Mouse (Mus musculus): ENCODE measurements around the gene Eps8. TPM values are rescaled to one million over a fixed set of nuclear protein-coding genes. Genes with fewer than 3 reads are reported as not detected.

Gene Eps8
- polyA plus RNA-seq, 1 experiment from 2014 or later: 6.8 TPM

DNA sequence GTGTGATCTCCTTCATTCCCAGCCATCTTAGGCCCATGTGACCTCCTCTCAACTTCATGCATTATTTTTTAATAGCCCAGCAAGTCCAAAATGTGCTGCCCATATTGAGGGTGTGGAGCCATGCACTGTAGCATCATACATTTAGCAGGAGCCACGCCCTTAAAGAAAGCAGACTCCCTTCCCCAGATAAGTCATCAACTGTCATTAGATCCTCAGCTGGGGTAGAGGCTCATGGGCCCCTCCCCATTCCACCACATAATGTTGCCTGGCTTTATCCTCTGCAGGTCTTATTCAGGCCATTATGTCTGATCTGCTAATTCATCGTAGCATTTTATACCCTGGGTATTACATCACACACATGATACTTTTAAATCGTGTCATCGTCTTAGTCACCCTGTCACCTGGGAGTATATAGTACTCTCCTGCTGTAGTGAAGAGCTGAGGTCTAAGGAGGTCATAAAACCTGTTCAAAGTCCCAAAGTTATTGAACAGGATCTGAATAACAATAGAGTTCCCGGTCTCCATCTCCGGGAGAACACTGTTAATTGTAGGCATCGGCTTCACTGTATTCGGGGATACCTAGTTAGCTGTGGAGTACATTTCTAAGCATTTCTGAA lies 57.1 kb downstream of the Eps8 start:
- Histone ChIP-seq H3K9me3 (peaks cover 4% of the 10 kb centered on the region; the same call in 1 of the 2 replicates), H3K4me1 (peaks cover 5% of the 10 kb centered on the region), H3K4me3 (no peak overlapping the region), H3K36me3 (replicated peaks) (no peaks in the 10 kb centered on the region), H3K27me3 (ENCODE audit: poor library complexity, severe bottlenecking) (no peaks in the 10 kb centered on the region), H3K27ac (no peak overlapping the region)
- DNase-seq (ENCODE audit: extremely low spot score, low spot score): no peak
- 93% methylated on average over 8 of the region's 8 CpGs for WGBS

DNA sequence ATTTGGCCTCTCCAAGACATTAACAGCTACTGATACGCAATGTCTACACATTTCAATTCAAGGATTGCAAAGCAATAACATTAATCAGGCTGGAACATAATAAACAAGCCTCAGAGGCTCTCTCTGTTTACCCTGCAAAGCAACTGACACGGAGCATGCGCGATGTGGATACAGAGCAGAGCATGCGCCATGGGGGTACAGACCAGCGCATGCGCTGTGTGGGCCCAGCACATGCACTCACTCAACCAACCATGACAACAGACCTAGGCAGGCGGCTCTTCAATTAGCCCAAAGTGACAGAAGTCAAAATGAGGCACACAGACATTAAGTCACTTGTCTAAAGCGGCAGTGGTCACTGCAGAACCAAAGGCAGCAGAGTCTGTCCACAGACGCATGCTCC lies 62.1 kb downstream of the Eps8 start:
- peaks cover 4% of the 10 kb centered on the region; the same call in 1 of the 2 replicates for H3K9me3 ChIP-seq
- no peaks in the 10 kb centered on the region for H3K36me3 ChIP-seq (replicated peaks)
- H3K4me3 ChIP-seq: no peak overlapping the region
- 93% methylated on average over 10 of the region's 10 CpGs for WGBS
- DNase-seq (ENCODE audit: extremely low spot score, low spot score): no peak
- H3K4me1 ChIP-seq: no peaks in the 10 kb centered on the region
- H3K27ac ChIP-seq: no peak overlapping the region
- H3K27me3 ChIP-seq (ENCODE audit: poor library complexity, severe bottlenecking): no peaks in the 10 kb centered on the region

- Histone ChIP-seq H3K4me1 (no peaks in the 10 kb centered on the region), H3K27me3 (ENCODE audit: poor library complexity, severe bottlenecking) (no peaks in the 10 kb centered on the region), H3K9me3 (no peaks in the 10 kb centered on the region), H3K36me3 (replicated peaks) (no peaks in the 10 kb centered on the region), H3K27ac (no peak overlapping the region), H3K4me3 (no peak overlapping the region)
- DNase-seq (ENCODE audit: extremely low spot score, low spot score): no peak
- WGBS: 83% methylated on average over 3 of the region's 3 CpGs
These were observed 65.4 kb downstream of the Eps8 start for GRCm38 (mm10) chr6:137589245-137589618.

GRCm38 (mm10) chr6:137588481-137589244 lies 66.0 kb downstream of the Eps8 start:
- DNase-seq (ENCODE audit: extremely low spot score, low spot score): no peak
- H3K4me1 ChIP-seq: no peaks in the 10 kb centered on the region
- no peak overlapping the region for H3K4me3 ChIP-seq
- H3K27me3 ChIP-seq (ENCODE audit: poor library complexity, severe bottlenecking): no peaks in the 10 kb centered on the region
- H3K9me3 ChIP-seq: no peaks in the 10 kb centered on the region
- 91% methylated on average over 10 of the region's 10 CpGs for WGBS
- no peaks in the 10 kb centered on the region for H3K36me3 ChIP-seq (replicated peaks)
- H3K27ac ChIP-seq: no peak overlapping the region

GRCm38 (mm10) chr6:137587866-137588265 lies 66.8 kb downstream of the Eps8 start:
- 88% methylated on average over 6 of the region's 6 CpGs for WGBS
- H3K4me3 ChIP-seq: no peak overlapping the region
- H3K36me3 ChIP-seq (replicated peaks): no peaks in the 10 kb centered on the region
- no peaks in the 10 kb centered on the region for H3K27me3 ChIP-seq (ENCODE audit: poor library complexity, severe bottlenecking)
- no peaks in the 10 kb centered on the region for H3K9me3 ChIP-seq
- DNase-seq (ENCODE audit: extremely low spot score, low spot score): no peak
- no peaks in the 10 kb centered on the region for H3K4me1 ChIP-seq
- no peak overlapping the region for H3K27ac ChIP-seq

DNA sequence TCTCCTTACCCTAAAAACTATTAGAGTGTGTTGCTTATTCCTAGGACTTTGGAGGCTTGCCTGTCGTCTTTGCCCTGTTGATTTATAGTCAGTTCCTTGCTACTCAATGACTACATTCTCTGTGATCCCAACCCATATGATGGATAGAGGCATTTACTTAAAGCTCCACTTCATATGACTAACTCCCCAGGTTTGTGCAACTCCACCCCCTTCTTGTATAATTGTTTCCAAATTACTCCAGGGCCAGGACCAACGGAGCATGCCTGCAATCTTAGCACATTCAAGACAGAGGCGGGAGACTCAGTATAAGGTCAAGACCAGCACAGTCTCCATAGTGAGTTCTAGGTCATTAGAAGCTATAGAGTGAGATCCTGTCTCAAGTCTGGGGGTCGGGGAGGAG lies 69.4 kb downstream of the Eps8 start:
- no peak overlapping the region for H3K4me3 ChIP-seq
- H3K36me3 ChIP-seq (replicated peaks): no peaks in the 10 kb centered on the region
- WGBS: 85% methylated on average over 4 of the region's 4 CpGs
- DNase-seq (ENCODE audit: extremely low spot score, low spot score): no peak
- no peaks in the 10 kb centered on the region for H3K9me3 ChIP-seq
- H3K27me3 ChIP-seq (ENCODE audit: poor library complexity, severe bottlenecking): no peaks in the 10 kb centered on the region
- no peak overlapping the region for H3K27ac ChIP-seq
- H3K4me1 ChIP-seq: no peaks in the 10 kb centered on the region

DNA sequence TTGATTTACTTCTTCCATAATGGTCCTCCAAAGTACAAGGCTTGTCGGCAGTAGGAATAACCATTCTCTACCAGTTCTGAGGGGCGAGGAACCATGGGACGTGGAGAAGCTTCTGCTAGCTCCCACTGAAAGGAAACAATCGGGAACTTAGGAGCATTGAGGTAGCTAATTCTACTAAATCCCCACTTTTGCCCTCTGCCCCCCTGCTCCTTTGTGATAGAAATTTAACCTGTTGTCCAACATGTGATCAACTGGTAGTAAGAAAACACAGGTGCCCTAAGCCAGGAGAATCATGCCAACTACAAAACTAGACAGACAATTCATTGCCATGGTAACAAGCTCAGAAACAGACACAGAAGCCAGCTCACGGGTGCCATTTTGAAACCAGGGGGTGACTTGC lies 71.6 kb downstream of the Eps8 start:
- Histone ChIP-seq H3K27ac (no peak overlapping the region), H3K27me3 (ENCODE audit: poor library complexity, severe bottlenecking) (no peaks in the 10 kb centered on the region), H3K36me3 (replicated peaks) (no peaks in the 10 kb centered on the region), H3K4me3 (no peak overlapping the region), H3K9me3 (no peaks in the 10 kb centered on the region), H3K4me1 (no peaks in the 10 kb centered on the region)
- DNase-seq (ENCODE audit: extremely low spot score, low spot score): no peak
- 92% methylated on average over 5 of the region's 5 CpGs for WGBS

DNA sequence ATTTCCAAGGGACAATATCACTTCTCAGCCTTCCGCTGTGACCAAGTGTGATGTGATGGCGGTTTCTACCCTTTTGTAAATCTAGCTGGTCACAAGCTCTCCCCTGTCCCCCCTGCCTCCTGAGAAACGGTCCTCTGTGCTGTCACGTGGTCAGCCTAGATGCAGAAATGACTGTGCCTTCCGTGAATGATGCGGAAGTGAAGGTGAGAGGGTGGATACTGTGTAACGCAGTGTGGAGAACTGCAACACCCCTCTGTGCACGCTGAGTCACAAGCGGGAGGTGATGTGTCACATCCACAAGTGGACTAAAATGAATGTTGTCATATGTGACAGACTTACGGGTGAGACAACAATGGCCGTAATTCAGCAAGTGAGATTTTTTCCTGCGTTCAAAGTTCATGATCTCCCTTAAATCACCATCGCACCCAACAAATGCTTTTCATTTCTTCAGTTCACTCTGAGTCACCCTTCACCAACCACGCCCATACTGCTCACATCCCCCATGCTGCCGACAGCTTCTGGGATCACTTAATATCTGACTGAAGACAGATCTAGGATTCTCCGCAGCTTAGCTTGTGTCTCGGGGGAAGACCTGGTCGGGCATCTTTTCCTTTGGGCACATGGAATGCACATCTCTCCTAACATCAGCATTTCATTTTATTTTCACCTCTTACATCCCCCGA lies 72.3 kb downstream of the Eps8 start:
- no peaks in the 10 kb centered on the region for H3K4me1 ChIP-seq
- no peaks in the 10 kb centered on the region for H3K9me3 ChIP-seq
- no peak overlapping the region for H3K27ac ChIP-seq
- no peaks in the 10 kb centered on the region for H3K27me3 ChIP-seq (ENCODE audit: poor library complexity, severe bottlenecking)
- no peak for DNase-seq (ENCODE audit: extremely low spot score, low spot score)
- no peaks in the 10 kb centered on the region for H3K36me3 ChIP-seq (replicated peaks)
- 94% methylated on average over 19 of the region's 19 CpGs for WGBS
- no peak overlapping the region for H3K4me3 ChIP-seq

DNA sequence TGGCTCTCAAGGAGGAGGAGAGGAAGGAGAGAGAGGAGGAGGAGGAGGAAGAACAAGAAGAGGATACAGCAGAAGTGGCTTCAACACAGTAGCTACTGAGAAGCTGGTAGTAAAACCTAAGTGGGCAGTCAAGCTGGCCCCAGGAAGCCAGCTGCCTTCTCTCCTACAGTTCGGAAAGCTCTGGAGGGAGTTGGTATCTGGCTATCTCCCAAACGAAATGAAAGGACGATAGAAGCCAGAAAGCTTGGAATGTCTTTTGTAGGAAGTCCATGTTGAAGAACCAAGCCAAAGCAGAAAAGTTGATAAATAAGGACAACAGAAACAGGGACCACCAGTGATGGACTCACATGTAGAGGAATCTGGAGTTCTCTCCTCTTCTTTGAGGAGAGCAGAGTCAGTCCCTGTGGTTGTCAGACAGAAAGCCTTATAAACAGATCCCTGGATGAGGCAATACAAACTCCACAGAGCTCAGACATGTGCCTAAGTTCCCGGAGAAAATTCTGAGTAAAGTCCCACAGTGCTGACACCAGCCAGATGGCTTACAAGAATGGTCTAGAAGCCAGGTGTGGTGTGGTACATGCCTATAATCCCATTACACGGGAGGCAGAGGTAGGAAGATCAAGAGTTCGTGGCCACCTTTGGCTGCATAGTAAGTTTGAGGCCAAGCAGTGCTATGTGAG lies 73.2 kb downstream of the Eps8 start:
- H3K27ac ChIP-seq: no peak overlapping the region
- no peaks in the 10 kb centered on the region for H3K4me1 ChIP-seq
- no peaks in the 10 kb centered on the region for H3K36me3 ChIP-seq (replicated peaks)
- no peaks in the 10 kb centered on the region for H3K9me3 ChIP-seq
- H3K27me3 ChIP-seq (ENCODE audit: poor library complexity, severe bottlenecking): no peaks in the 10 kb centered on the region
- no peak overlapping the region for H3K4me3 ChIP-seq
- 94% methylated on average over 6 of the region's 6 CpGs for WGBS
- no peak for DNase-seq (ENCODE audit: extremely low spot score, low spot score)

DNA sequence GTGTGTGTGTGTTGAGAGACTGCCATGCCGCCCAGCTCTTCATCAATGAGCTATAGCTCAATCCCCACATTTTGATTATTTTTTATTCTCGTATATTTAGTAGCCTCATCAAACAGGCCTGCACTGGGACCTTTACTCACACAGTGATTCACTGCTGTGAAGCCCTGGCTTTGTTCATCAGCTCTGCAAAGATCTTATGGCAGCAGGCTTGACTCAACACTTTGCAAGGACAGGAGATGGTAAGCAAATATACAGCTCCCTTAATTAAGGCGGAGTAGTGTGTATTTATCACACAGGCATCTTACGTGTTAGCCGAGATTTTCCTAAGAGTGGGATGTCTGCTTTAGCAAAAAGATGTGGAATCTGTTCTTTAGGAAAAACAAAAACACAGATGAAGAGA lies 74.2 kb downstream of the Eps8 start:
- H3K27me3 ChIP-seq (ENCODE audit: poor library complexity, severe bottlenecking): no peaks in the 10 kb centered on the region
- 94% methylated on average over 5 of the region's 5 CpGs for WGBS
- no peaks in the 10 kb centered on the region for H3K9me3 ChIP-seq
- no peaks in the 10 kb centered on the region for H3K4me1 ChIP-seq
- no peak for DNase-seq (ENCODE audit: extremely low spot score, low spot score)
- H3K4me3 ChIP-seq: no peak overlapping the region
- no peak overlapping the region for H3K27ac ChIP-seq
- no peaks in the 10 kb centered on the region for H3K36me3 ChIP-seq (replicated peaks)

GRCm38 (mm10) chr6:137576670-137577371 lies 77.9 kb downstream of the Eps8 start:
- WGBS: 89% methylated on average over 12 of the region's 12 CpGs
- no peak for DNase-seq (ENCODE audit: extremely low spot score, low spot score)
- H3K27me3 ChIP-seq (ENCODE audit: poor library complexity, severe bottlenecking): no peaks in the 10 kb centered on the region
- 0 out of 2 replicates have a peak, but pooled peaks cover 3% of the 10 kb centered on the region for H3K4me1 ChIP-seq
- no peak overlapping the region for H3K4me3 ChIP-seq
- no peaks in the 10 kb centered on the region for H3K9me3 ChIP-seq
- H3K36me3 ChIP-seq (replicated peaks): no peaks in the 10 kb centered on the region
- H3K27ac ChIP-seq: no peak overlapping the region

GRCm38 (mm10) chr6:137576091-137576490 lies 78.6 kb downstream of the Eps8 start:
- Histone ChIP-seq H3K4me1 (0 out of 2 replicates have a peak, but pooled peaks cover 3% of the 10 kb centered on the region), H3K27ac (no peak overlapping the region), H3K4me3 (no peak overlapping the region), H3K36me3 (replicated peaks) (no peaks in the 10 kb centered on the region), H3K9me3 (no peaks in the 10 kb centered on the region), H3K27me3 (ENCODE audit: poor library complexity, severe bottlenecking) (no peaks in the 10 kb centered on the region)
- no peak for DNase-seq (ENCODE audit: extremely low spot score, low spot score)
- 93% methylated on average over 4 of the region's 4 CpGs for WGBS

Data from forebrain, embryonic 10.5 days (tissue).